Mouse (Mus musculus) regulatory T cell (primary cell): ENCODE measurements around the gene Fcer2a.

ENCODE experiments used
- in situ Hi-C: fragments of 300-600 bp; cut with MboI, MseI; formaldehyde crosslinking; loops from one replicate; pipeline ENCODE4 v1.15.1; 2025; ENCODE audit warnings: high pct_unique_total_duplicates

Gene Fcer2a

DNA sequence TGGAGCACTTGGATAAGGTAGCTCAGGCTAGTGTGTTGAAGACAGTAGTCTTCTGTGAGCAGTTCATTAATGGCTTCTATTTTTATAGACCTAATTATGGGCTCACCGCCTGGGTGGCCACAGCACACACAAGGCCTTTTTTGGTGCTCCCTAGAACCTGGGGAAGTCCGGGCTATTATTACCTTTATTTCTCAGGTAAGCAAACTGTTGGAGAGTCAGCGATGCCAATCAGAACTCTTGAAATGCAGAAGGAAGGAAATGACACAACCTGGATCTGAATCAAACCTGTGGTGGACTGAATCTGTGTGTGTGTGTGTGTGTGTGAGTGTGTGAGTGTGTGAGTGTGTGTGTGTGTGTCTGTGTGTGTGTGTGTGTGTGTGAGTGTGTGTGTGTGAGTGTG lies at the start of gene Fcer2a:
Gene Fcer2a, minus strand, starts transcription at position 55 of the 400 bp plus-strand sequence.
- in situ Hi-C loops = no loop called here

GRCm38 (mm10) chr8:3736947-3737346 lies 43.0 kb upstream of the Fcer2a start:
- in situ Hi-C loops = no loop called here

- in situ Hi-C loops = no loop called here
Observed at GRCm38 (mm10) chr8:3735599-3735998, 41.6 kb upstream of the Fcer2a start.

GRCm38 (mm10) chr8:3734084-3734483 lies 40.1 kb upstream of the Fcer2a start:
- in situ Hi-C loops = no loop called here

GRCm38 (mm10) chr8:3721041-3721440 lies 27.1 kb upstream of the Fcer2a start:
- in situ Hi-C loops = loop anchor here (10.0 kb wide), 1 partner anchor 404 kb away; no protein-coding TSS in a partner anchor

DNA sequence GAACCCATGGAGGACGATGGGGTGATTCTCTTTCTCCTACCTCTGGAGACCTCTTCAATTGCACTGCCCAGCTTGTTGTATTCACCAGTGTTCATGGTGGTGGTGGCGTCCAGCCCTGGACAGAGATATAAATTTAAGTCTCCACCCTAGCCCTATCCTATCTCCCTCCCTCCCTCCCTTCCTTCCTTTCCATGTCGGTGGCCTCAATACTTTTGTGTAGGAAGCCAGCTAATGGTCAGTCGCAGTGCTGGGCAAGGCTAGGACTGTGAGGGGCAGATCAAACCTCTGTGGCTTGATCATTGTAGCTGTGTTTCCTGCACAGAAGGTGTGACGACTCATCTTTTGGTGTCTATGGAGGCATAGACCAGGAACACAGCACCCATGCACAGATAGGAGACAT lies 26.6 kb upstream of the Fcer2a start, which contains the start of gene Clec4g:
Gene Clec4g, minus strand, starts transcription at position 101 of the 400 bp plus-strand sequence.
- in situ Hi-C loops = loop anchor here (10.0 kb wide), 1 partner anchor 404 kb away; no protein-coding TSS in a partner anchor

GRCm38 (mm10) chr8:3718559-3718958 lies 24.6 kb upstream of the Fcer2a start:
- in situ Hi-C loops = no loop called here

DNA sequence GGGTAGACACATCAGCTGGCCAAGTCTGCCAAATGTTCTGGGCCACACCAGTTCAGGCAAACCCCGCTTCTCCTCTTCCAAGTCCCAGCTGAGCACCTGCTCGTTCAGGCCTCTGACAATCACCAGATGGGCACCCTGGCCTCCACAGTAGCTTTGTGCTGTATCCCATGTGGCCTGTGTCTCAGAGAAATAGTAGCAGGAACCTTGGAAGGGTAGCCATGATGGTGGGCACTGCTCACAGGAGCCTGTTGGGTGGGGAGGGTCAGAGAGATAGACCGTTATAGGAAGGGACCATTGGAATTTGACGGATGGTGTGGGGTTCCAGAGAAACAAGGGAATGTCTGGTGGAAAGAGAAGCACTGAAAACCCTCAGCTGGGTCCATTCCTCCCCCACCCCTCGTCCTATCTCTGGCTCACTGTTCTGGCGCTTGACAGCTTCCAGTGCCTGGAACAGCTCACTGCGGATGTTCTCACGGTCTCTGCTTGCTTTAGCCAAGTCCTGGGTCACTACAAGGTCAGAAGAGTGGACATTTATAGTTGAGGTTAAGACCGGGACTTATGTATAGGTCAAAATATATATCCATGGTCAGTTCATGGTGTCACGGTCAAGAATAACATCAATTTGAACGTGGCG lies 23.5 kb upstream of the Fcer2a start:
- in situ Hi-C loops = no loop called here

DNA sequence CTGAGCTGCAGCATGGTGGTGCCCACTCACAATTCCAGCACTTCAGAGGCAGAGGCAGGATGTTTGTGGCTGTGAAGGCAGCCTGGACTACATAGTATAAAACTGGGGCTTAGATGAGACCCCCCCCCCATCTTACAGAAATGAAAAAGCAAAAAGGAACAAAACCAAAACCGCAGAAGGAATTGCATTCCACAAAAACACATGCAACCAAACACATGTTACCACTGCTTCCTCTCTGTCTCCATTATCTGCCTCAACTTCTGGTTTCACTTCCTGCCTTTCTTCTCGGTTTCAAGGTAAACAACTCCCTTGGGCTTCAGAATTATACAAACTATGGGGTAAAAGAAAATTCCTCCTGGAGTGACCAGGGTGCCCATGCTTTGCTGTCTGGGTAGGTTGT lies 17.7 kb upstream of the Fcer2a start:
- in situ Hi-C loops = no loop called here

DNA sequence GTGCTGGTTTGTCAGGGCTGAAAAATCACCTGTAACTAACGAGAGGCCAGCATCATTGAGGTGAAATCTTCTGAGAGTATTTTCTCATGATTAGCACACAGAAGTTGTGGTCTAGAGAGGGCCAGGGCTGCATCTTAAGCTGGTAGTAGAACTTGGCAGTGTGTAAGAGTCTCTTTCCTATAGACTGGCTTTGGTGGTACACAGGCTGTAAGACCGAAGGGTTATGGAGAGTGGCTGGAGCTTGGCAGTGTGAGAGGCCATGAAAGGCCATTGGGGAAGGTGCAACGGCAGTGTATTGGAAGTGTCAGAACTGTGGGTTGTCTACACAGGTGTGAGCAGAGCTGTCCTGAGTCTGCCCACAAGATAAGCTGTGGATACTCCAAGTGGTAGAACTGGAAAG lies 16.3 kb upstream of the Fcer2a start:
- in situ Hi-C loops = no loop called here

- in situ Hi-C loops = no loop called here
Observed at GRCm38 (mm10) chr8:3707611-3708010, 13.6 kb upstream of the Fcer2a start.

GRCm38 (mm10) chr8:3705711-3706110 lies 11.7 kb upstream of the Fcer2a start:
- in situ Hi-C loops = no loop called here

GRCm38 (mm10) chr8:3701491-3701890 lies 7.5 kb upstream of the Fcer2a start:
- in situ Hi-C loops = no loop called here

GRCm38 (mm10) chr8:3690774-3691173 lies 3.2 kb downstream of the Fcer2a start:
- in situ Hi-C loops = no loop called here

DNA sequence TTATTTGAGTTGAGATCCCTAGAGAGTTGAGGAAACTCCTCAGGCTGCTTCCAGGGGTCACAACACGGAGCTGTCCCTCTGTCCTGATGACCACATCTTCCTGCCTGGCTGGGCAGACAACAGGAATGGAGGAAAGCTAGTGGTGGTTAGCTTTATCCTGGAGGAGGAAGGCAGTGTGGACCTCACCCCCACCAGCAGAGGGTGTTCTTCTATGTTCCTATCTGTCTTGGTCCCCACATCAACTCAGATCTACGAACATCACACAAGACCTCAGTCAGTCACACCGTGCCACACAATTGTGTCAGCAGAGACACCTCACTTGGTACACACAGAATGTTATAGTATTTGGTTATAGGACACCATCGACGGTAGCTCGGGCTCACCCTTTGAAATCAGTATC lies 6.4 kb downstream of the Fcer2a start:
- in situ Hi-C loops = no loop called here

DNA sequence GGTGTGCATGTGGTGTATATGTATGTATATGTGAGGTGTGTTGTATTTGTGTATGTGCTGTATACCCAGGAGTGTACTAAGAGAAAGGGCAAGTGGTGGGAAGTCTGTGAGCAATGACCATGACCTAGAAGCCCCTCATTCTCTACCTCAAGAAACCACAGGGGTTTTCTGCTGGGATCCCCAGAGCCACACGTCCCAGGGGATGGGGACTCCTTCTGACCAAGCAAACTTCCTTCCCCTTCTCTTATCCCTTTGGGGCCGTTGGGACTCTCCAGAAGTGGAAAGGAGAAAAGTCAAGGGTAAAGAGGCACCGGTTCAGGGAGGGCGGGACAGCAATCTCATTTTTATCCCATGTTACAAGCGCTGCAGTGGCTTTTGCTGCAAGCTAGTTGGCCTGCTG lies 8.6 kb downstream of the Fcer2a start:
- in situ Hi-C loops = no loop called here

GRCm38 (mm10) chr8:3684530-3684929 lies 9.4 kb downstream of the Fcer2a start:
- in situ Hi-C loops = no loop called here

GRCm38 (mm10) chr8:3683408-3684176 lies 10.4 kb downstream of the Fcer2a start:
- in situ Hi-C loops = no loop called here

DNA sequence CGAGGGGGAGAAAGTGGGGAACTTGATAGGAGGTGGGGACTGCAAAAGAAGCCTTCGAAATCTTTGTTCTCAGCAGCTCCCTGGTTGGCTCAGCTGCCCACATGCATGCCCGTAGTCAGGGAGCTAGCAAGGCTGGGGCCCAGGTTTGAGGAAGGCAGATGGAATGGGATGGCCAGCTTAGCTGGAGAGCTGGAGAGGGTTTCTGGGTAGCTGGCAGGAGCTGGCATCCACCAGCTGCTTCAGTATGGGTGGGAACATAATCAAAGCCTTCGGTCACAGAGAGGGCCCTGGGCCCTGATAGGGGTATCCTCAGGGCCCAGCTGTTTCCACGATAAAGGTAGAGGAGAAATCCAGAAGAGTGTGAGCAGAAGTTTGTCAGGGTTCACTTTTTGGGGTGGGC lies 11.5 kb downstream of the Fcer2a start:
- in situ Hi-C loops = no loop called here

DNA sequence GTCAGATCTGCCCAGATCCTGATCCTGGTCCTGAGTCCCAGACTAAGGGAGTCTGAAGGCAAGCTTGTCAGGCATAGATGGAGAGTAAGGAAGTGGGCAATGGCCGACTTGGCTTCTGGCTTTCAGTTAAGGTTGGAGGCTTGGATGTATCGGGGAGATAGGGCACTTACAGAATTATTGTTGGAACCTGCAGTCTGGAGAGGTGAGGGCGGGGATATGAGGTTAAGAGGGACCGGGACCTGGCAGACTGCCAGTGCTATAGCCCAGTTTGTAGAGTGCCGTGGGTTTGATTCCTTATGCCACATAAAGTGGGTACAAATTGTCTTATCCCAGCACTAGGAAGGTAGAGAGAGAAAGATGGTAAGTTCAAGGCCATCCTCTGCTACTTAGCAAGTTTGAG lies 14.3 kb downstream of the Fcer2a start:
- in situ Hi-C loops = loop anchor here (5.0 to 10.0 kb wide), 3 partner anchors 102 to 645 kb away; partner anchors contain the start of genes Ccl25 and Elavl1

DNA sequence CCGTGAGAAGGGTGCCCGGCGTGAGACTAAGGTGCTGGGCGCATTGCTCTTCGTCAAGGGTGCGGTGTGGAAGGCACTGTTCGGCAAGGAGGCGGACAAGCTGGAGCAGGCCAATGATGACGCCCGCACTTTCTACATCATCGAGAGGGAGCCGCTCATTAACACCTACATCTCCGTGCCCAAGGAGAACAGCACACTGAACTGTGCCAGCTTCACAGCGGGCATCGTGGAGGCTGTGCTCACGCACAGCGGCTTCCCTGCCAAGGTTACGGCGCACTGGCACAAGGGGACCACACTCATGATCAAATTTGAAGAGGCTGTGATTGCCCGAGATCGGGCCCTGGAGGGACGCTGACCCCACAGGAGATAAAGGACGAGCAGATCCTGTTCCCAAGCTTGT lies 14.7 kb downstream of the Fcer2a start:
- in situ Hi-C loops = loop anchor here (5.0 to 10.0 kb wide), 3 partner anchors 102 to 646 kb away; partner anchors contain the start of genes Ccl25 and Elavl1

GRCm38 (mm10) chr8:3678831-3679230 lies 15.1 kb downstream of the Fcer2a start:
- in situ Hi-C loops = loop anchor here (5.0 to 10.0 kb wide), 3 partner anchors 102 to 646 kb away; partner anchors contain the start of genes Ccl25 and Elavl1
